Mouse (Mus musculus) lung, postnatal 0 days (tissue): ENCODE measurements around the gene Sirt3.

ENCODE experiments used
- CTCF ChIP-seq: IDR thresholded peaks from 2 replicates; pipeline ENCODE4 v1.5.1; 2016; ENCODE audit warnings: antibody characterized with exemption, mild to moderate bottlenecking
- EP300 ChIP-seq: IDR thresholded peaks from 2 replicates; pipeline ENCODE4 v1.6.1; 2016; ENCODE audit warnings: antibody characterized with exemption, mild to moderate bottlenecking, control low read depth

DNA sequence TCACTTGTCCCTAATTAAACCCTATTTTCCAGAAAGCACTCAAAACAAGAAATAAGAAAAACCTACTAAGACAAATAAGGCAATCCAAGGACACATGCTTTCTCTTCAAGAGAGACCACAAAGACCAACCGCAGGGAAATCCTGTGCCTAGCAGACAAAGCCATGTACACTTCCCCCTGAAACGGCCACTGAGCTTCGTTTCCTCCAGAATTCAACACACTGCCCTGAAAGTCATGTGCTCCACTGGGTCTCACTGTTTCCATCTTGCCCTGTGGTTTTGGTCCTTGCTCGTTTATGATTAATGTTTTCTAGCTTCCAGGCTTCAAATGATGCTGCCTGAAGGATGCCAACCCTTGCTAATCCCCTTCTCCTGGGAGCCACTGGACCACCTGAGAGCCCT is 7.9 kb downstream of the Sirt3 start:
- TF ChIP-seq CTCF (no peak), EP300 (no peak)
